Mouse (Mus musculus): ENCODE measurements around the gene Ifna13. TPM values are rescaled to one million over a fixed set of nuclear protein-coding genes. Genes with fewer than 3 reads are reported as not detected.
A peak's percentile ranks its signal among the peaks of the same experiment; 100 is the strongest.

Gene Ifna13
- not detected in 2 replicates for polyA plus RNA-seq (2016; fragmentation: Nextera tagmentation; extraction: Ambion mirVana)

- H3K4me2 ChIP-seq (replicated peaks): no peak within 1 kb of the TSS
- no peaks in the 10 kb centered on the region for H3K9me3 ChIP-seq
- H3K27me3 ChIP-seq: no peaks in the 10 kb centered on the region
- H3K27ac ChIP-seq: no peak within 1 kb of the TSS
- no peaks in the 10 kb centered on the region for H3K4me1 ChIP-seq
- H3K9ac ChIP-seq: no peak within 1 kb of the TSS
- no peaks in the 10 kb centered on the region for H3K36me3 ChIP-seq
- ATAC-seq (ENCODE audit: insufficient number of reproducible peaks, insufficient read depth, low FRiP score, low TSS enrichment): no peak
- no peak within 1 kb of the TSS for H3K4me3 ChIP-seq
- WGBS: 58% methylated on average over 2 of the region's 2 CpGs
Observed at GRCm38 (mm10) chr4:88644359-88644758, at the start of gene Ifna13. TSS of gene Ifna13 (minus strand) at chr4:88644459.

- no peaks in the 10 kb centered on the region for H3K36me3 ChIP-seq
- no peak overlapping the region for H3K9ac ChIP-seq
- H3K4me3 ChIP-seq: no peak overlapping the region
- H3K4me2 ChIP-seq (replicated peaks): no peak overlapping the region
- no peaks in the 10 kb centered on the region for H3K9me3 ChIP-seq
- no peaks in the 10 kb centered on the region for H3K27me3 ChIP-seq
- WGBS: 82% methylated on average over 2 of the region's 2 CpGs
- no peak for ATAC-seq (ENCODE audit: insufficient number of reproducible peaks, insufficient read depth, low FRiP score, low TSS enrichment)
- H3K4me1 ChIP-seq: no peaks in the 10 kb centered on the region
- H3K27ac ChIP-seq: no peak overlapping the region
Observed at GRCm38 (mm10) chr4:88693392-88693791, 49.1 kb upstream of the Ifna13 start.

- Histone ChIP-seq H3K9me3 (no peaks in the 10 kb centered on the region), H3K36me3 (no peaks in the 10 kb centered on the region), H3K27me3 (no peaks in the 10 kb centered on the region), H3K27ac (no peak overlapping the region), H3K9ac (no peak overlapping the region), H3K4me3 (no peak overlapping the region), H3K4me2 (replicated peaks) (no peak overlapping the region), H3K4me1 (no peaks in the 10 kb centered on the region)
- no peak for ATAC-seq (ENCODE audit: insufficient number of reproducible peaks, insufficient read depth, low FRiP score, low TSS enrichment)
- WGBS: 83% methylated on average over 1 of the region's 1 CpGs
Observed at GRCm38 (mm10) chr4:88692537-88692936, 48.3 kb upstream of the Ifna13 start.

- Histone ChIP-seq H3K4me1 (no peaks in the 10 kb centered on the region), H3K4me3 (no peak within 1 kb of the TSS), H3K36me3 (no peaks in the 10 kb centered on the region), H3K9me3 (no peaks in the 10 kb centered on the region), H3K27me3 (no peaks in the 10 kb centered on the region), H3K4me2 (replicated peaks) (no peak within 1 kb of the TSS), H3K27ac (no peak within 1 kb of the TSS), H3K9ac (no peak within 1 kb of the TSS)
- ATAC-seq (ENCODE audit: insufficient number of reproducible peaks, insufficient read depth, low FRiP score, low TSS enrichment): no peak
- 74% methylated on average over 2 of the region's 2 CpGs for WGBS
Observed at GRCm38 (mm10) chr4:88691259-88691658, 47.0 kb upstream of the Ifna13 start, which contains the start of gene Ifnab. TSS of gene Ifnab (minus strand) at chr4:88691359.

GRCm38 (mm10) chr4:88683812-88684211 lies 39.6 kb upstream of the Ifna13 start, which contains the start of gene Ifna2:
TSS of gene Ifna2 (minus strand) at chr4:88683912.
- no peak within 1 kb of the TSS for H3K27ac ChIP-seq
- no peak for ATAC-seq (ENCODE audit: insufficient number of reproducible peaks, insufficient read depth, low FRiP score, low TSS enrichment)
- no peaks in the 10 kb centered on the region for H3K4me1 ChIP-seq
- no peaks in the 10 kb centered on the region for H3K9me3 ChIP-seq
- H3K4me3 ChIP-seq: no peak within 1 kb of the TSS
- 90% methylated on average over 1 of the region's 1 CpGs for WGBS
- no peaks in the 10 kb centered on the region for H3K27me3 ChIP-seq
- no peaks in the 10 kb centered on the region for H3K36me3 ChIP-seq
- H3K4me2 ChIP-seq (replicated peaks): no peak within 1 kb of the TSS
- H3K9ac ChIP-seq: no peak within 1 kb of the TSS

- Histone ChIP-seq H3K9ac (no peak overlapping the region), H3K4me3 (no peak overlapping the region), H3K36me3 (no peaks in the 10 kb centered on the region), H3K4me2 (replicated peaks) (no peak overlapping the region), H3K4me1 (no peaks in the 10 kb centered on the region), H3K9me3 (no peaks in the 10 kb centered on the region), H3K27ac (no peak overlapping the region), H3K27me3 (no peaks in the 10 kb centered on the region)
- no peak for ATAC-seq (ENCODE audit: insufficient number of reproducible peaks, insufficient read depth, low FRiP score, low TSS enrichment)
- WGBS: 74% methylated on average over 3 of the region's 3 CpGs
Observed at GRCm38 (mm10) chr4:88681353-88681752, 37.1 kb upstream of the Ifna13 start.

GRCm38 (mm10) chr4:88680362-88680761 lies 36.1 kb upstream of the Ifna13 start:
- no peak overlapping the region for H3K4me3 ChIP-seq
- H3K9me3 ChIP-seq: no peaks in the 10 kb centered on the region
- no peak for ATAC-seq (ENCODE audit: insufficient number of reproducible peaks, insufficient read depth, low FRiP score, low TSS enrichment)
- H3K9ac ChIP-seq: no peak overlapping the region
- no peak overlapping the region for H3K27ac ChIP-seq
- no peaks in the 10 kb centered on the region for H3K4me1 ChIP-seq
- no peaks in the 10 kb centered on the region for H3K27me3 ChIP-seq
- H3K36me3 ChIP-seq: no peaks in the 10 kb centered on the region
- WGBS: 56% methylated on average over 8 of the region's 8 CpGs
- H3K4me2 ChIP-seq (replicated peaks): no peak overlapping the region

GRCm38 (mm10) chr4:88676824-88677223 lies 32.6 kb upstream of the Ifna13 start, which contains the start of gene Ifna16:
TSS of gene Ifna16 (minus strand) at chr4:88676924.
- Histone ChIP-seq H3K4me3 (no peak within 1 kb of the TSS), H3K27ac (no peak within 1 kb of the TSS), H3K4me1 (no peaks in the 10 kb centered on the region), H3K9me3 (no peaks in the 10 kb centered on the region), H3K4me2 (replicated peaks) (no peak within 1 kb of the TSS), H3K9ac (no peak within 1 kb of the TSS), H3K36me3 (no peaks in the 10 kb centered on the region), H3K27me3 (no peaks in the 10 kb centered on the region)
- ATAC-seq (ENCODE audit: insufficient number of reproducible peaks, insufficient read depth, low FRiP score, low TSS enrichment): no peak
- whole genome bisulfite sequencing: 87% methylated on average over 1 of the region's 1 CpGs

- Histone ChIP-seq H3K9me3 (no peaks in the 10 kb centered on the region), H3K4me2 (replicated peaks) (no peak overlapping the region), H3K4me1 (no peaks in the 10 kb centered on the region), H3K4me3 (no peak overlapping the region), H3K27ac (no peak overlapping the region), H3K9ac (no peak overlapping the region), H3K36me3 (no peaks in the 10 kb centered on the region), H3K27me3 (no peaks in the 10 kb centered on the region)
- 47% methylated on average over 1 of the region's 1 CpGs for WGBS
- no peak for ATAC-seq (ENCODE audit: insufficient number of reproducible peaks, insufficient read depth, low FRiP score, low TSS enrichment)
Observed at GRCm38 (mm10) chr4:88655461-88655860, 11.2 kb upstream of the Ifna13 start.

- Histone ChIP-seq H3K36me3 (no peaks in the 10 kb centered on the region), H3K9ac (no peak overlapping the region), H3K27ac (no peak overlapping the region), H3K4me3 (no peak overlapping the region), H3K9me3 (no peaks in the 10 kb centered on the region), H3K4me2 (replicated peaks) (no peak overlapping the region), H3K4me1 (no peaks in the 10 kb centered on the region), H3K27me3 (no peaks in the 10 kb centered on the region)
- ATAC-seq (ENCODE audit: insufficient number of reproducible peaks, insufficient read depth, low FRiP score, low TSS enrichment): no peak
- 66% methylated on average over 3 of the region's 3 CpGs for WGBS
Observed at GRCm38 (mm10) chr4:88653644-88654043, 9.4 kb upstream of the Ifna13 start.

- Histone ChIP-seq H3K27ac (no peak overlapping the region), H3K9ac (no peak overlapping the region), H3K9me3 (no peaks in the 10 kb centered on the region), H3K27me3 (no peaks in the 10 kb centered on the region), H3K4me3 (no peak overlapping the region), H3K36me3 (no peaks in the 10 kb centered on the region), H3K4me1 (no peaks in the 10 kb centered on the region), H3K4me2 (replicated peaks) (no peak overlapping the region)
- 41% methylated on average over 2 of the region's 2 CpGs for WGBS
- ATAC-seq (ENCODE audit: insufficient number of reproducible peaks, insufficient read depth, low FRiP score, low TSS enrichment): no peak; the same call in 1 of the 2 replicates
Observed at GRCm38 (mm10) chr4:88642526-88642925, 1.7 kb downstream of the Ifna13 start.

- no peaks in the 10 kb centered on the region for H3K4me1 ChIP-seq
- no peak overlapping the region for H3K27ac ChIP-seq
- H3K4me3 ChIP-seq: peak overlapping the region; percentile 24; the same call in 1 of the 2 replicates
- 17% methylated on average over 11 of the region's 11 CpGs for WGBS
- peak; percentile 89 for ATAC-seq (ENCODE audit: insufficient number of reproducible peaks, insufficient read depth, low FRiP score, low TSS enrichment)
- H3K36me3 ChIP-seq: no peaks in the 10 kb centered on the region
- no peaks in the 10 kb centered on the region for H3K9me3 ChIP-seq
- H3K9ac ChIP-seq: no peak overlapping the region
- H3K4me2 ChIP-seq (replicated peaks): peak overlapping the region; percentile 38
- no peaks in the 10 kb centered on the region for H3K27me3 ChIP-seq
Observed at GRCm38 (mm10) chr4:88641077-88641831, 3.0 kb downstream of the Ifna13 start.

Data from embryonic facial prominence, embryonic 12.5 days (tissue).